Mouse (Mus musculus): Measurements from ENCODE around the gene Itgb6. TPM values are rescaled to one million over a fixed set of nuclear protein-coding genes. Genes with fewer than 3 reads are reported as not detected.

Itgb6 gene
- polyA plus RNA-seq, 1 experiment from 2014 or later = 8.6 TPM

- H3K36me3 ChIP-seq (ENCODE audit: control insufficient read depth, insufficient read depth, low read length) = no peaks in the 10 kb centered on the region
- no peak for TF ChIP-seq EP300 (optimal IDR thresholded peaks at IDR 0.05)
- no peak for TF ChIP-seq CTCF (IDR thresholded peaks at IDR 0.05; ENCODE audit: low read depth)
Measured at GRCm38 (mm10) chr2:60554561-60554960, 167.9 kb downstream of the Itgb6 start.

GRCm38 (mm10) chr2:60552902-60553682 lies 169.4 kb downstream of the Itgb6 start, which contains the start of gene Pla2r1:
Pla2r1 (minus strand) TSS chr2:60553308.
- H3K9ac ChIP-seq (ENCODE audit: low read length) = peak within 1 kb of the TSS; percentile 57
- peak within 1 kb of the TSS; percentile 44 for H3K4me3 ChIP-seq (ENCODE audit: low read depth, low read length)
- WGBS = 4% methylated on average over 33 of the region's 33 CpGs
- H3K9me3 ChIP-seq (ENCODE audit: control insufficient read depth, low read length) = no peaks in the 10 kb centered on the region
- ATAC-seq (ENCODE audit: low FRiP score, low TSS enrichment) (peak; percentile 54), DNase-seq (ENCODE audit: low spot score) (peak; percentile 58)
- H3K4me2 ChIP-seq (replicated peaks; ENCODE audit: low read depth) = peak within 1 kb of the TSS; percentile 83
- H3K36me3 ChIP-seq (ENCODE audit: control insufficient read depth, insufficient read depth, low read length) = no peaks in the 10 kb centered on the region
- no peaks in the 10 kb centered on the region for H3K27me3 ChIP-seq (ENCODE audit: control insufficient read depth, insufficient read depth, low read length)
- peak within 1 kb of the TSS; percentile 63; the same call in 1 of the 2 replicates for H3K27ac ChIP-seq (replicated peaks)
- TF ChIP-seq CTCF (IDR thresholded peaks at IDR 0.05; ENCODE audit: low read depth) (peak; percentile 44), EP300 (optimal IDR thresholded peaks at IDR 0.05) (no peak)
- H3K4me1 ChIP-seq (replicated peaks; ENCODE audit: control insufficient read depth, insufficient read depth) = peaks cover 2% of the 10 kb centered on the region

More at GRCm38 (mm10) chr2:60554561-60554960, 167.9 kb downstream of the Itgb6 start:
- Histone ChIP-seq H3K27me3 (ENCODE audit: control insufficient read depth, insufficient read depth, low read length) (no peaks in the 10 kb centered on the region), H3K9ac (ENCODE audit: low read length) (no peak overlapping the region), H3K4me2 (replicated peaks; ENCODE audit: low read depth) (no peak overlapping the region), H3K9me3 (ENCODE audit: control insufficient read depth, low read length) (no peaks in the 10 kb centered on the region), H3K27ac (replicated peaks) (no peak overlapping the region), H3K4me3 (ENCODE audit: low read depth, low read length) (no peak overlapping the region), H3K4me1 (replicated peaks; ENCODE audit: control insufficient read depth, insufficient read depth) (peaks cover 2% of the 10 kb centered on the region)
- no peak for ATAC-seq (ENCODE audit: low FRiP score, low TSS enrichment)
- 66% methylated on average over 4 of the region's 4 CpGs for WGBS
- DNase-seq (ENCODE audit: low spot score) = no peak

- Histone ChIP-seq H3K9me3 (ENCODE audit: control insufficient read depth, low read length) (no peaks in the 10 kb centered on the region), H3K4me3 (ENCODE audit: low read depth, low read length) (peak overlapping the region; percentile 44), H3K9ac (ENCODE audit: low read length) (peak overlapping the region; percentile 57), H3K27ac (replicated peaks) (peak overlapping the region; percentile 63; the same call in 1 of the 2 replicates), H3K4me1 (replicated peaks; ENCODE audit: control insufficient read depth, insufficient read depth) (peaks cover 2% of the 10 kb centered on the region), H3K27me3 (ENCODE audit: control insufficient read depth, insufficient read depth, low read length) (no peaks in the 10 kb centered on the region), H3K4me2 (replicated peaks; ENCODE audit: low read depth) (peak overlapping the region; percentile 83), H3K36me3 (ENCODE audit: control insufficient read depth, insufficient read depth, low read length) (no peaks in the 10 kb centered on the region)
- DNase-seq (ENCODE audit: low spot score) (no peak), ATAC-seq (ENCODE audit: low FRiP score, low TSS enrichment) (no peak)
- TF ChIP-seq EP300 (optimal IDR thresholded peaks at IDR 0.05) = no peak
- TF ChIP-seq CTCF (IDR thresholded peaks at IDR 0.05; ENCODE audit: low read depth) = no peak
- WGBS = 40% methylated on average over 21 of the region's 21 CpGs
Measured at GRCm38 (mm10) chr2:60552177-60552901, 170.1 kb downstream of the Itgb6 start.

GRCm38 (mm10) chr2:60551673-60552072 lies 170.8 kb downstream of the Itgb6 start:
- no peak overlapping the region; the same call in 1 of the 2 replicates for H3K4me2 ChIP-seq (replicated peaks; ENCODE audit: low read depth)
- H3K4me1 ChIP-seq (replicated peaks; ENCODE audit: control insufficient read depth, insufficient read depth) = peaks cover 2% of the 10 kb centered on the region
- H3K4me3 ChIP-seq (ENCODE audit: low read depth, low read length) = no peak overlapping the region
- H3K27me3 ChIP-seq (ENCODE audit: control insufficient read depth, insufficient read depth, low read length) = no peaks in the 10 kb centered on the region
- no peaks in the 10 kb centered on the region for H3K36me3 ChIP-seq (ENCODE audit: control insufficient read depth, insufficient read depth, low read length)
- DNase-seq (ENCODE audit: low spot score) (no peak), ATAC-seq (ENCODE audit: low FRiP score, low TSS enrichment) (no peak)
- H3K27ac ChIP-seq (replicated peaks) = no peak overlapping the region
- H3K9me3 ChIP-seq (ENCODE audit: control insufficient read depth, low read length) = no peaks in the 10 kb centered on the region
- TF ChIP-seq EP300 (optimal IDR thresholded peaks at IDR 0.05) = no peak
- TF ChIP-seq CTCF (IDR thresholded peaks at IDR 0.05; ENCODE audit: low read depth) = no peak
- no peak overlapping the region for H3K9ac ChIP-seq (ENCODE audit: low read length)
- WGBS = 72% methylated on average over 2 of the region's 2 CpGs

GRCm38 (mm10) chr2:60550521-60550920 lies 171.9 kb downstream of the Itgb6 start:
- no peak overlapping the region for H3K4me3 ChIP-seq (ENCODE audit: low read depth, low read length)
- no peak overlapping the region for H3K27ac ChIP-seq (replicated peaks)
- 88% methylated on average over 8 of the region's 8 CpGs for WGBS
- no peak overlapping the region for H3K4me2 ChIP-seq (replicated peaks; ENCODE audit: low read depth)
- H3K27me3 ChIP-seq (ENCODE audit: control insufficient read depth, insufficient read depth, low read length) = no peaks in the 10 kb centered on the region
- peaks cover 2% of the 10 kb centered on the region for H3K4me1 ChIP-seq (replicated peaks; ENCODE audit: control insufficient read depth, insufficient read depth)
- H3K9me3 ChIP-seq (ENCODE audit: control insufficient read depth, low read length) = no peaks in the 10 kb centered on the region
- no peaks in the 10 kb centered on the region for H3K36me3 ChIP-seq (ENCODE audit: control insufficient read depth, insufficient read depth, low read length)
- no peak overlapping the region for H3K9ac ChIP-seq (ENCODE audit: low read length)
- ATAC-seq (ENCODE audit: low FRiP score, low TSS enrichment) (no peak), DNase-seq (ENCODE audit: low spot score) (no peak)
- TF ChIP-seq EP300 (optimal IDR thresholded peaks at IDR 0.05) (no peak), CTCF (IDR thresholded peaks at IDR 0.05; ENCODE audit: low read depth) (no peak)
